Mouse (Mus musculus) forebrain, embryonic 10.5 days (tissue): ENCODE measurements at regions not wholly inside any gene's neighbourhood (a gene's known extent, or its start where the extent isn't known, plus 50 kb on each side); places are given as distances from the start of the nearest gene placed in this dataset.

ENCODE experiments used
- DNase-seq: peaks from one replicate; pipeline ENCODE4 v3.0.0-alpha.2; 2017; ENCODE audit warnings: low spot score; ENCODE audit errors: extremely low spot score
- H3K27ac ChIP-seq: fragments of 300-500 bp; sonication (generic); 2 replicates; pipeline ENCODE4 v1.5.1; 2016; ENCODE audit warnings: mild to moderate bottlenecking
- H3K27me3 ChIP-seq: fragments of 300-500 bp; sonication (generic); 2 replicates; pipeline ENCODE4 v1.6.1; 2016; ENCODE audit warnings: mild to moderate bottlenecking; ENCODE audit not compliant: poor library complexity, severe bottlenecking
- H3K36me3 ChIP-seq: fragments of 300-500 bp; sonication (generic); replicated peaks from 2 replicates; pipeline ENCODE4 v1.6.1; 2016; ENCODE audit warnings: mild to moderate bottlenecking, moderate library complexity
- H3K4me1 ChIP-seq: fragments of 300-500 bp; sonication (generic); 2 replicates; pipeline ENCODE4 v1.6.1; 2016
- H3K4me3 ChIP-seq: fragments of 300-500 bp; sonication (generic); 2 replicates; pipeline ENCODE4 v1.5.1; 2016; ENCODE audit warnings: mild to moderate bottlenecking, moderate library complexity
- H3K9me3 ChIP-seq: fragments of 300-500 bp; sonication (generic); 2 replicates; pipeline ENCODE4 v1.6.1; 2016; ENCODE audit warnings: mild to moderate bottlenecking, moderate library complexity
- WGBS: fragments of 180-500 bp; shearing (Covaris S2); methylation state at CpG from one replicate; pipeline ENCODE4 v1.1.7; 2016; 5-methylcytosine and 5-hydroxymethylcytosine counted together

GRCm38 (mm10) chr11:117538732-117539131 is 54.6 kb downstream of the Gm11733 start:
- Histone ChIP-seq H3K9me3 (no peaks in the 10 kb centered on the region), H3K36me3 (no peaks in the 10 kb centered on the region), H3K4me1 (peaks cover 73% of the 10 kb centered on the region), H3K4me3 (no peak overlapping the region), H3K27ac (no peak overlapping the region), H3K27me3 (peaks cover 22% of the 10 kb centered on the region; the same call in 1 of the 2 replicates)
- 84% methylated on average over 5 of the region's 5 CpGs for WGBS
- no peak for DNase-seq

GRCm38 (mm10) chr11:117540609-117541008 is 56.4 kb downstream of the Gm11733 start:
- H3K27ac ChIP-seq = peak overlapping the region; percentile 70
- peaks cover 70% of the 10 kb centered on the region for H3K4me1 ChIP-seq
- no peak for DNase-seq
- 38% methylated on average over 5 of the region's 5 CpGs for WGBS
- H3K27me3 ChIP-seq = peaks cover 27% of the 10 kb centered on the region; the same call in 1 of the 2 replicates
- no peaks in the 10 kb centered on the region for H3K36me3 ChIP-seq
- H3K4me3 ChIP-seq = no peak overlapping the region
- H3K9me3 ChIP-seq = no peaks in the 10 kb centered on the region

- Histone ChIP-seq H3K9me3 (no peaks in the 10 kb centered on the region), H3K4me3 (no peak overlapping the region), H3K27me3 (peaks cover 34% of the 10 kb centered on the region), H3K27ac (peak overlapping the region; percentile 70), H3K4me1 (peaks cover 63% of the 10 kb centered on the region), H3K36me3 (no peaks in the 10 kb centered on the region)
- 5% methylated on average over 6 of the region's 6 CpGs for WGBS
- DNase-seq = peak; percentile 71
These were observed 57.2 kb downstream of the Gm11733 start for GRCm38 (mm10) chr11:117541205-117541884.

DNA sequence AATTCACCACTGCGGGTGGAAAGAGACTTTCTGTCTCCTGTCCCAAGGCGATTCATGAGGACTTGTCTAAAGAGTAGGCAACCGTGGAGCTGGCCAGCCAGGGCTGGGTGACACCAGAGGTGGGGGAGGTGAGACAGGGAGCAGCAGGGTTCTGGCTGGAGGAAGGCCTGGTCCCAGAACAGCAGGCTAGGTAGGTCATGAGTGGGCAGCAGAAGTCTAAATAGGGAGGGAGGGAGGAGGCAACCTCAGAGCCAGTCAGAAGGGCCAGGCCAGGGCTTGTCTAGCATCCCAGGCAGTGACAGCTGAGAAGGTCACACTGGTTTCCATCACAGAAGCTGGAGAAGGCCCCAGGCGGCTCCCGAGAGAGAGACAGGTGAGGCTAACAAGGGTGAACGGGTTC is 59.0 kb downstream of the Gm11733 start:
- Histone ChIP-seq H3K27ac (peak overlapping the region; percentile 51; the same call in 1 of the 2 replicates), H3K4me3 (no peak overlapping the region), H3K36me3 (no peaks in the 10 kb centered on the region), H3K9me3 (no peaks in the 10 kb centered on the region), H3K27me3 (peaks cover 35% of the 10 kb centered on the region), H3K4me1 (peaks cover 51% of the 10 kb centered on the region)
- 35% methylated on average over 6 of the region's 6 CpGs for WGBS
- no peak for DNase-seq

GRCm38 (mm10) chr11:117544507-117544906 is 60.3 kb downstream of the Gm11733 start:
- Histone ChIP-seq H3K27me3 (peaks cover 35% of the 10 kb centered on the region), H3K4me3 (no peak overlapping the region), H3K4me1 (peaks cover 51% of the 10 kb centered on the region), H3K27ac (no peak overlapping the region), H3K9me3 (no peaks in the 10 kb centered on the region), H3K36me3 (no peaks in the 10 kb centered on the region)
- no peak for DNase-seq
- WGBS = 39% methylated on average over 6 of the region's 6 CpGs

DNA sequence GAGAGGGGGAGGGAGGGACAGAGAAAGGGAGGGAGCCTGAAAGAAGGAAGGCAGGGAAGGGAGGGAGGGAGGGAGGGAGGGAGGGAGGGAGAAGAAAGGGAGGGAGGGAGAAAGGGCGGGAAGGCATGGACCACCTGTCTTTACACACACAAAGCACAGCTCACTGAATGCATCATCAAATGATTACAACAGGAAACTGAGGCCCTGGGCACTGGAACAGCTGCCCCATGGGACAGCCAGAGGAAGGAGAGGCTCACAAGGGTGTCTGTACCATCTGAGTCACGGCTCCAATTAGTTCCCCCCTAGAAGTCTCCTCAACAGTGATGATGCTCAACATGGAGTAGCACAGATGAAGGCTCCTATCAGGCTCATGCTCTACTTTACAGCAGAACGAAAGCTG is 60.8 kb downstream of the Gm11733 start:
- WGBS = 71% methylated on average over 3 of the region's 3 CpGs
- DNase-seq = no peak
- peaks cover 32% of the 10 kb centered on the region for H3K27me3 ChIP-seq
- 0 out of 2 replicates have a peak overlapping the region, but pooled peaks have one; percentile 35 for H3K27ac ChIP-seq
- H3K36me3 ChIP-seq = no peaks in the 10 kb centered on the region
- H3K4me3 ChIP-seq = no peak overlapping the region
- H3K4me1 ChIP-seq = peaks cover 47% of the 10 kb centered on the region
- H3K9me3 ChIP-seq = no peaks in the 10 kb centered on the region

GRCm38 (mm10) chr11:117551926-117552325 is 67.8 kb downstream of the Gm11733 start:
- Histone ChIP-seq H3K4me1 (peaks cover 16% of the 10 kb centered on the region), H3K9me3 (no peaks in the 10 kb centered on the region), H3K27ac (no peak overlapping the region), H3K4me3 (no peak overlapping the region), H3K27me3 (no peaks in the 10 kb centered on the region), H3K36me3 (no peaks in the 10 kb centered on the region)
- no peak for DNase-seq
- WGBS = 94% methylated on average over 5 of the region's 5 CpGs

DNA sequence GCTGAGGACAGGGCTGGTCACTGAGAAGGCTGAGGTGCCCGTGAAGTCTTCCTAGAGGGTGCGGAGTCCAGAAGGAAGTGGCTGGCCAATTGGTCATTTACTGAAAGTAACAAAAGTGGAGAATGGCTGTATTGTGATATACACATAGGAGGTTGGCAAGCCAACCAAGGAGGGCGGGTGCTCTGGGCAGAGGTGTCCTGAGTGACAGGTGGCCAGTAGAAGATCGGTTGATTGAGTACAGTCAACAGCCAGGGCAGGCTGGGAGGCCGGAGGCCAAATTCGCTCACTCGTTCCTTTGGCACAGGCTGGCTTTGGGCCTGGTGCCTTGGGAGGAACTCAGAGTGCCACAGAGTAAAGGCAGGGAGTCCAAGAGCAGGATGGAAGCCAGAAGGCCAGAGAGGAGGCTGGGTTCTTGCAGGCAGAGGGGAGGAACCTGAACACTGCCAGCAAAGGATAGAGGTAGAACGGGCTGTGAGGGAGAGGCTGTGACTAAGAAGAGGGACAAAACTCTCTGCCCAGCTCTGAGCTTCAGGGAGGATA is 68.3 kb downstream of the Gm11733 start:
- H3K4me3 ChIP-seq = no peak overlapping the region
- no peaks in the 10 kb centered on the region for H3K36me3 ChIP-seq
- no peak for DNase-seq
- H3K4me1 ChIP-seq = peaks cover 16% of the 10 kb centered on the region
- H3K27ac ChIP-seq = no peak overlapping the region
- 95% methylated on average over 8 of the region's 8 CpGs for WGBS
- H3K27me3 ChIP-seq = no peaks in the 10 kb centered on the region
- H3K9me3 ChIP-seq = no peaks in the 10 kb centered on the region

- H3K9me3 ChIP-seq = no peaks in the 10 kb centered on the region
- no peaks in the 10 kb centered on the region for H3K27me3 ChIP-seq
- H3K27ac ChIP-seq = no peak overlapping the region; the same call in 1 of the 2 replicates
- H3K36me3 ChIP-seq = no peaks in the 10 kb centered on the region
- H3K4me3 ChIP-seq = no peak overlapping the region
- DNase-seq = no peak
- WGBS = 66% methylated on average over 10 of the region's 10 CpGs
- H3K4me1 ChIP-seq = peaks cover 16% of the 10 kb centered on the region
These were observed 69.9 kb downstream of the Gm11733 start for GRCm38 (mm10) chr11:117554111-117554510.

DNA sequence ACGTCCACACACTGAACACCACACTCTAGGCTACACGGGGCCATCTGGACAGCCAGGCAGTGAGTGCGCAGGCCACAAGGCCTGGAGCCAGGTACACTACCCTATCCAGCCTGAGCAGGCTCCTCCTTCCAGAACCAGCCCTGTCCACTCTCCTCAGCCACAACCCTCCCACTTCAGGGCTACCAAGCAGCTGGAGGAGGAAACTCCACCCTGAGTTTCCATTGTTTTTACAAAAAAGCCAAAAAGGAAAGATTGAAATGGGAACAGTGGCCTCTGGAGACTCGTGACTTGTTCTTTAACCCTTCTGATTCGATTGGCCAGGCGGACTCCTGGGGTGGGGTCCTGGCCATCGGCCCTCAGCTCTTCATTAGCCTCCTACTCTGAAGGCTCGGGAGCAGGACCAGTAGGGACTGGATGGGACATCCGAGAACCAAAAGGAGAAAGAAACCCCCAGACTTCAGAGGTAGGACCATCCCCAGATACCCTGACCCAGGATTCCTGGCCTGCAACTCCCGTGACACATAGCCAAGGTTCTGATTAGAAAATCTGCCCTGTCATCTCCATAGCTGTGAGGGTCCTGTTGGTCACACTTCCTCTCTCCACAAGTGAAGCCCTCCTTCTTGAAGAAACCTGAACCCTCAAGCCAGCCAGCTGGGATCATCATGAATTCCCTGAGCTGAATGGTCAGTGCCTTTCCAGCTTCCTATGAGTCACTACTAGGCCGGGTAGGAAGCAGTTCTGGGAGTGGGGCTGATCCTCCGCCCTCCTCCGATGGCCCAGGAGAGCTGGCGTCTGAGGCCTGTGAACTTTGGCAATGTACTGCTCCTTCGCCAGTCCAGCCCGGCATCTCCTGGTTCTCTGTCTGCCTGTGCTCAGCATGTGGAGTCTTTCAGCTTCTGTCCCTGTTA is 73.6 kb downstream of the Gm11733 start:
- Histone ChIP-seq H3K9me3 (peaks cover 3% of the 10 kb centered on the region), H3K27ac (no peak overlapping the region)
- 88% methylated on average over 16 of the region's 16 CpGs for WGBS

DNA sequence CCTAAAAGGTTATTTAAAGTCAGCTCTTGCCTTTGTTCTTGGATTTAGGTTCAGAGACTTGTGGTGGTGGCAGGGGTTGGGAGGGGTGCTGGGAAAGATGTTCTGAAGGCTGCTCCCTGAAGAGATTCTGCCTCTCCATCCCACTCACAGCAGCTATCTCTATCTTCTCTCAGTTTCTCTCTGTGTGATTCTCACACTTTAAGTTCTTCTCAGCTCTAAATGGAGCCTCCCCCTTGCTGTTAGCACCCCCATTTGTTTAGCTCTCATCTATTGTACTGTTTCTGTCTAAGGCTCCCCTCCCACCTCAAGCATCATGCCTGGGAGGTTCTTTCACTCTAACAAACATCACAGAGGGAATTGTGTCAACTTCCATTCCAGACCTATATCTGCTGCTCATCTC is 75.7 kb downstream of the Gm11733 start:
- H3K4me3 ChIP-seq = no peak overlapping the region
- H3K4me1 ChIP-seq = 0 out of 2 replicates have a peak, but pooled peaks cover 5% of the 10 kb centered on the region
- H3K27me3 ChIP-seq = no peaks in the 10 kb centered on the region
- peaks cover 9% of the 10 kb centered on the region for H3K9me3 ChIP-seq
- DNase-seq = no peak
- no peaks in the 10 kb centered on the region for H3K36me3 ChIP-seq
- H3K27ac ChIP-seq = no peak overlapping the region

More for the DNA sequence above, 73.6 kb downstream of the Gm11733 start:
- Histone ChIP-seq H3K27me3 (no peaks in the 10 kb centered on the region), H3K36me3 (no peaks in the 10 kb centered on the region), H3K4me3 (no peak overlapping the region), H3K4me1 (peaks cover 12% of the 10 kb centered on the region)
- no peak for DNase-seq

DNA sequence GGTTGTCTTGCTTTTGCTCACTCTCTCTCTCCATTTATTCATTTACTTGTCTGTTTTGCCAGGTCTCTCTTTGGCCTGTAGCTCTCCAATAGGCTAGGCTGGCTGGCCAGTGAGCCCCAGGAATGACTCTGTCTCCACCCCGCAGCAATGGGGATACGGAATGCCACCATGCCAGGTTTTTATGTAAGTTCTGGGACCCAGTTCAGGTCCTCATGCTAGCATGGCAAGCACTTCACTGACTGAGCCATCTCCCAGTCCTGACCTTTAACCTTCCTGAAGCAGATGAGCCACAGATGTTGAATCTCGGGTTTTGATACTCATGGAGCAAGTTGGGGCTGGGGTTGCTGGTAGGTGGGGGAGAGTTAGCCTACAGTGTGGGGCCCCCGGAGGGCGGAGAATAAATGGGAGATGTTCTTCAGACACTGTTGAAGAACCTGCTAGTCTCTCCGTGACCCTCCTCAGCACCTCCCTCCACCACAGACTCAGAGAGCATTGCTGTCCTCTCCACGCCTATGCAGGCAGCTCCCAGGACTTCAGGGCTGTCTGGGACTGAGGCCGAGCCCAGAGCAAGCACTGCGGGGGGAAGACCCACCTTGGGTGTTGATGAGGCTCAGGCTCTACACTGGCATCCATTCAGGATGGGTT is 83.9 kb downstream of the Gm11733 start:
- Histone ChIP-seq H3K4me3 (no peak overlapping the region), H3K36me3 (no peaks in the 10 kb centered on the region), H3K9me3 (peaks cover 6% of the 10 kb centered on the region; the same call in 1 of the 2 replicates), H3K27me3 (no peaks in the 10 kb centered on the region), H3K4me1 (peaks cover 36% of the 10 kb centered on the region), H3K27ac (no peak overlapping the region)
- DNase-seq = no peak
- 82% methylated on average over 9 of the region's 9 CpGs for WGBS
